Mouse (Mus musculus) cerebellum, adult 2 months (tissue): ENCODE measurements around the gene Fez1.

ENCODE experiments used
- CTCF ChIP-seq: fragments of 200-500 bp; IDR thresholded peaks from 2 replicates; pipeline ENCODE4 v1.5.1; 2011; ENCODE audit warnings: low read depth, mild to moderate bottlenecking, control low read depth, low read length, moderate library complexity, borderline replicate concordance; ENCODE audit not compliant: insufficient read depth
- POLR2A ChIP-seq: fragments of 200-500 bp; IDR thresholded peaks from 2 replicates; pipeline ENCODE4 v1.6.1; 2011; ENCODE audit warnings: low read length, control low read depth, borderline replicate concordance; ENCODE audit not compliant: insufficient read depth

- no peak for TF ChIP-seq CTCF
- no peak for TF ChIP-seq POLR2A
These were observed 7.2 kb upstream of the Fez1 start for GRCm38 (mm10) chr9:36814486-36814885.
